Mouse (Mus musculus): ENCODE results near the gene Edar. TPM values are rescaled to one million over a fixed set of nuclear protein-coding genes. Genes with fewer than 3 reads are reported as not detected.

The Edar gene
- polyA plus RNA-seq, 1 experiment from 2014 or later: 1.6 TPM

Other genes starting within 250 kb of the Edar start
- gene Ranbp2, start 228.7 kb downstream of the Edar start, polyA plus RNA-seq (2016; fragmentation: Nextera tagmentation; extraction: Ambion mirVana): 29.3 and 30.4 TPM in 2 replicates
- gene Ccdc138, start 177.7 kb downstream of the Edar start, polyA plus RNA-seq (2016; fragmentation: Nextera tagmentation; extraction: Ambion mirVana): 13.9 and 15.4 TPM in 2 replicates
- not detected in 2 replicates for gene Gm17542, start 42.6 kb upstream of the Edar start, polyA plus RNA-seq (2016; fragmentation: Nextera tagmentation; extraction: Ambion mirVana)
- 0.47 and 0.92 TPM in 2 replicates for gene Sh3rf3, start 137.7 kb upstream of the Edar start, polyA plus RNA-seq (2016; fragmentation: Nextera tagmentation; extraction: Ambion mirVana)